Mouse (Mus musculus) heart, embryonic 14.5 days (tissue): ENCODE results near the gene Papln. TPM values are rescaled to one million over a fixed set of nuclear protein-coding genes. Genes with fewer than 3 reads are reported as not detected.

Source experiments
- ATAC-seq: fragments of 200-750 bp; cut with Nextera tagmentation; 2 replicates; pipeline ENCODE4 v1.8.0; 2017; ENCODE audit warnings: low read depth, moderate TSS enrichment; ENCODE audit not compliant: insufficient number of reproducible peaks, insufficient read depth, low FRiP score
- H3K27ac ChIP-seq, 2 experiments: fragments of 200-500 bp in 1 of 2; fragments of 300-500 bp in 1 of 2; sonication (generic) in 1 of 2; replicated peaks in 1 of 2; 2 replicates each; pipeline ENCODE4 v1.5.1; 2012 to 2014; ENCODE audit warnings: low read depth in 2 of 2, low read length in 2 of 2, control low read depth in 1 of 2, mild to moderate bottlenecking in 1 of 2, mixed read lengths in 1 of 2; ENCODE audit not compliant: control insufficient read depth in 1 of 2, insufficient read depth in 1 of 2
- H3K27me3 ChIP-seq: fragments of 300-500 bp; sonication (generic); 2 replicates; pipeline ENCODE4 v1.6.1; 2014; ENCODE audit warnings: mild to moderate bottlenecking, low read length, control low read depth; ENCODE audit not compliant: control insufficient read depth, insufficient read depth
- H3K36me3 ChIP-seq: fragments of 300-500 bp; sonication (generic); 2 replicates; pipeline ENCODE4 v1.6.1; 2014; ENCODE audit warnings: mild to moderate bottlenecking, control low read depth, low read length, mixed read lengths; ENCODE audit not compliant: control insufficient read depth, insufficient read depth
- H3K4me1 ChIP-seq, 2 experiments: fragments of 200-500 bp in 1 of 2; fragments of 300-500 bp in 1 of 2; sonication (generic) in 1 of 2; 2 replicates each; pipeline ENCODE4 v1.6.1; 2012 to 2014; ENCODE audit warnings: low read length in 2 of 2, control low read depth in 1 of 2, mixed read lengths in 1 of 2; ENCODE audit not compliant: control insufficient read depth in 2 of 2, insufficient read depth in 2 of 2
- H3K4me2 ChIP-seq: fragments of 300-500 bp; sonication (generic); 2 replicates; pipeline ENCODE4 v1.6.1; 2014; ENCODE audit warnings: mild to moderate bottlenecking, low read length
- H3K4me3 ChIP-seq, 2 experiments: fragments of 200-500 bp in 1 of 2; fragments of 300-500 bp in 1 of 2; sonication (generic) in 1 of 2; 2 replicates each; pipeline ENCODE4 v1.5.1; 2012 to 2014; ENCODE audit warnings: low read length in 2 of 2, mild to moderate bottlenecking in 2 of 2, control low read depth in 1 of 2, low read depth in 1 of 2, moderate library complexity in 1 of 2; ENCODE audit not compliant: control insufficient read depth in 1 of 2, insufficient read depth in 1 of 2
- H3K9ac ChIP-seq: fragments of 300-500 bp; sonication (generic); 2 replicates; pipeline ENCODE4 v1.6.1; 2014; ENCODE audit warnings: mild to moderate bottlenecking, low read length
- H3K9me3 ChIP-seq: fragments of 300-500 bp; sonication (generic); 2 replicates; pipeline ENCODE4 v1.6.1; 2016; ENCODE audit warnings: low read length, control low read depth; ENCODE audit not compliant: control insufficient read depth
- WGBS: fragments of 180-500 bp; shearing (Covaris S2); extraction: QIAGEN DNeasy Blood & Tissue Kit; methylation state at CpG from one replicate; pipeline ENCODE4 v1.1.7; 2014; 5-methylcytosine and 5-hydroxymethylcytosine counted together
- polyA plus RNA-seq: library from polyadenylated mRNA; unstranded; fragments of >200 nt; fragmentation: Nextera tagmentation; extraction: Ambion mirVana; gene quantifications from 2 replicates; pipeline ENCODE4 v1.2.1, GENCODE M21; 2014

Gene Papln
- polyA plus RNA-seq, 1 experiment from 2014 or later = 0.22 TPM

DNA sequence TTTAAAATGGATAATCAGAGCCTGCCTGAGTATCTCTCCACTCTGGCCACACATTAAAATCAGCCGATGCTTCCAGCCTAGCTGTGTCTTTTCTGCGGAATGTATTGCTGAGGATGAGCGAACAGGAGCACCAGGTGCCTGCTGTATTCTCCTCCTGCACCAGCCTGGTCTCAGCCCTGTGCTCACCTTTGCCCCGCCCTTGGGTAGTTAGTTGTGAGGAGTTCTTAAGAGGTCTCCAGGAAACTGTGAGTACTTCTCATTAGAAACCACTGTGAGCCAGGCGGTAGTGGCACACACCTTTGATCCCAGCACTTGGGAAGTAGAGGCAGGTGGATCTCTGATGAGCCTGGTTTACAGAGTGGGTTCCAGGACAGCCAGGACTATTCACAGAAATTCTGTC is 31.2 kb upstream of the Papln start:
- WGBS = 91% methylated on average over 5 of the region's 5 CpGs
- H3K27ac ChIP-seq = no peak overlapping the region
- H3K27me3 ChIP-seq = no peaks in the 10 kb centered on the region
- peaks cover 87% of the 10 kb centered on the region for H3K36me3 ChIP-seq
- H3K4me1 ChIP-seq = peaks cover 0 to 6% of the 10 kb centered on the region in 2 experiments; a peak in 1 of 4 replicates
- no peak for ATAC-seq
- H3K9me3 ChIP-seq = no peaks in the 10 kb centered on the region
- H3K9ac ChIP-seq = no peak overlapping the region
- H3K4me3 ChIP-seq = no peak overlapping the region
- H3K4me2 ChIP-seq = no peak overlapping the region

DNA sequence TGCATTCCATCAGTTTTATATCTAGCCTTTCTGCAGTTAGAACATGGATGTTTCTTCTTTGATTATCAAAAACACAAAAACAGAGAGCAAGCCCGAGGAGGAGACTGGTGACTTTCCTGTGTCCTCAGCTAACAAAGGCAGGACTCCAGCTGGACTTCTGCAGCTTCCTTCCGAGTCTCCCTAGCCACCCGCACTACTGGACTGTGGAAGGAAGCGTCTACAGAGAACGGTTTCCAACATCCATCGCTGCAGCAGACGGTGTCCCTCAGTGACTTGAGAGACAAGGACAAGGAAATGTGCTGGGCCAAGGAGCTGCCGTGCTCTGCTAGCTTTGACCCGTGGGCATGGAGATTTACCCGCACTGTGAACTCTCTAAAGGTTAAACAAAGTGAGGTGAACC is 29.4 kb upstream of the Papln start:
- 88% methylated on average over 10 of the region's 10 CpGs for WGBS
- no peak overlapping the region for H3K4me2 ChIP-seq
- no peak for ATAC-seq
- H3K4me1 ChIP-seq = peaks cover 0 to 6% of the 10 kb centered on the region in 2 experiments; a peak in 1 of 4 replicates
- H3K36me3 ChIP-seq = peaks cover 69% of the 10 kb centered on the region
- H3K9me3 ChIP-seq = no peaks in the 10 kb centered on the region
- no peaks in the 10 kb centered on the region for H3K27me3 ChIP-seq
- H3K27ac ChIP-seq = no peak overlapping the region
- no peak overlapping the region for H3K9ac ChIP-seq
- no peak overlapping the region for H3K4me3 ChIP-seq

DNA sequence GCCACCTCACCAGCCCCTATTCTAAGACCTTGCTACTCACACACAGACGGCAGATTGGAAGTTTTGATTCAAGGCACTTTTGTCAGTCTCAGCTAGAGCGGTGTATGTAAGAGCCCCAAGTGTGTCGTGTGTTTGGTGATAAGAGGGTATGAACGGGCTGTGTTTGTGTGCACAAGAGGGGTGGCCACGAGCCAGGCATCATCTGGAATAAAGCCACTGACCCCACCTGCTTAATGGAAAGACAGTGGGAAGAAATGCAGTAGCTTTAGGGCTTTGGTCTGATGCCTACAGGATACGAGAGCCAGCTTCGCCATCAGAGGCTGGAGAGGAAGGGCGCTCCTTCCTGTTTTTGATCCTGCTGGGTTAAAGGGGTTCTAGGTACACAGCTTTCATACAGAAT is 27.2 kb upstream of the Papln start:
- Histone ChIP-seq H3K4me2 (no peak overlapping the region), H3K4me3 (no peak overlapping the region), H3K36me3 (peaks cover 47% of the 10 kb centered on the region), H3K9me3 (no peaks in the 10 kb centered on the region), H3K27ac (no peak overlapping the region), H3K27me3 (no peaks in the 10 kb centered on the region), H3K4me1 (peaks cover 0 to 6% of the 10 kb centered on the region in 2 experiments; a peak in 1 of 4 replicates), H3K9ac (no peak overlapping the region)
- no peak for ATAC-seq
- 43% methylated on average over 8 of the region's 8 CpGs for WGBS

DNA sequence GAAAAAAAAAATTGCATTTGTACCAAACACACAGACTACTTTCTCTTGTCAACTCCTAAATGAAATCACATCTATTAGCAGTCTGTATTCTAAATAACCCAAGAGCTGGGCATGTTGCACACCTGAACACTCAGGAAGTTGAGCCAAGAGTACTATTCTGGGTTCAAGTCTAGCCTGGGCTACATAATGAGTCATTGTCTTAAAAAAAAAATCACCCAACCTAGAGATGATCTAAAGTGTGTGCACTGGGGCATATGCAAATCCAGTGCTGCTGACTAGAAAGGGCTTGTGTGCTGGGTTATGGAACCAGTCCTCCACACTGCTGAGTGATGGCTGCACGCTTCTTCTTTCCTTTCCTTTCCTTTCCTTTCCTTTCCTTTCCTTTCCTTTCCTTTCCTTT is 24.8 kb upstream of the Papln start:
- no peaks in the 10 kb centered on the region for H3K9me3 ChIP-seq
- no peak for ATAC-seq
- no peaks in the 10 kb centered on the region for H3K27me3 ChIP-seq
- H3K4me2 ChIP-seq = no peak overlapping the region
- peaks cover 23% of the 10 kb centered on the region for H3K36me3 ChIP-seq
- H3K4me1 ChIP-seq = peaks cover 2 to 6% of the 10 kb centered on the region in 2 experiments; a peak in 1 of 4 replicates
- 84% methylated on average over 1 of the region's 1 CpGs for WGBS
- no peak overlapping the region for H3K9ac ChIP-seq
- no peak overlapping the region for H3K27ac ChIP-seq
- H3K4me3 ChIP-seq = no peak overlapping the region

DNA sequence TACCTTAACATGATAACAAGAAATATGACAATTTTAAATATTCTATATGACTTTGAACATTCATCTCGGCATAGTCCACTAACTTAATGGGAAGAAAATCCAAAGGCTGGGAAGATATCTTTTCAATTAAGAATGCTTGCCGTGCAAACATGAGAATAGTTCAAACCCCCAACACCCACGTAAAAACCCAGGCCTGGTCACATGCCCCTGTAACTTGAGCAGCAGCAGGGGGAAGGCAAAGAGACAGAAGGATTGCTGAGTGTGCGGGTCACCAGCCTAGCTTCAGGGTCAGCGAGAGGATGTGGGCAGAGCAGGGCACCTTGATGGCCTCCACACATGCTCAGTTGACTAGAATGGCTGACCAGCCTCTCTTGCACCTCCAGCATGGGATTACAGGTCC is 21.7 kb upstream of the Papln start:
- no peak for ATAC-seq
- Histone ChIP-seq H3K27ac (no peak overlapping the region), H3K9me3 (no peaks in the 10 kb centered on the region), H3K9ac (no peak overlapping the region), H3K27me3 (no peaks in the 10 kb centered on the region), H3K36me3 (no peaks in the 10 kb centered on the region), H3K4me2 (no peak overlapping the region), H3K4me3 (no peak overlapping the region), H3K4me1 (0 out of 4 replicates have a peak, but pooled peaks cover 0 to 2% of the 10 kb centered on the region in 2 experiments)
- 66% methylated on average over 5 of the region's 5 CpGs for WGBS

DNA sequence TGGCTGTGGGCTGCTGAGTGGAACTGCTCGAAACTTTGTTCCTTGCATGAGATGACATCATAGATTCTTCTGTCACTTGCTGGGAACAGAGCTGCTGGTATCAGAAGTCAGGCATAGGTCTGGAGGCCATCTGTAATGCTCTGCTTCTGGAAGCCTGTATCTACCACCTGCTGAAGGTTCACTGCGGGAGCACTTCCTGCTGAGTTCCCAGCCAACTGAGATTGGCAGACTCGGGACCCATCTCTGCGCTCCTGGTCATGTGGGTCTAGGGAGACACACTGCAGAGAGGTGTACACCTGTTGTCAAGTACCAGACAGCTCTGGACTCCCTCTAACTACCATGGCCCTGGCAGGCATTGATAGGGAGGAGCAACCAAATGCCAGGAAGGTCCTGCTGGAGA is 20.6 kb upstream of the Papln start:
- no peaks in the 10 kb centered on the region for H3K36me3 ChIP-seq
- no peak overlapping the region for H3K9ac ChIP-seq
- ATAC-seq = no peak
- 45% methylated on average over 4 of the region's 4 CpGs for WGBS
- 0 out of 4 replicates have a peak, but pooled peaks cover 0 to 2% of the 10 kb centered on the region in 2 experiments for H3K4me1 ChIP-seq
- no peak overlapping the region for H3K4me2 ChIP-seq
- H3K27ac ChIP-seq = no peak overlapping the region
- no peaks in the 10 kb centered on the region for H3K27me3 ChIP-seq
- no peak overlapping the region for H3K4me3 ChIP-seq
- no peaks in the 10 kb centered on the region for H3K9me3 ChIP-seq

DNA sequence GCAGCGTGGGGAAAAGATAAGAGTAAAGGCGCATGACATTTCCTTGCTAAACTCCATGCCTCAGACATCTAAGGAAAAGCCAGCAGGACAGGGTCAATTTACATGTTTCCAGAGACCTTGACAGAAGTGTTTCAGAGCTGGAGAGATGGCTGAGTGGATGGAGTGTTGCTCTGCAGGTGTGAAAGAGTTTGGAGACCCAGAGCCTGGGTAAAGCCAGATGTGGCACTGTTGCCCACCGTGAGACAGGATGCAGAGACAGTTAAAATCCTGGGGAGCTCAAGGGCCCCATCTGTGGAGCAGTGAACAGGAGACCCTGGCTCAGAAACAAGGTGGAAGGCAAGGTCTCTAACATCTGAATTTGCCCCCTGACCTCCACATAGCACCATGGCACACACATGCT is 19.7 kb upstream of the Papln start:
- 49% methylated on average over 3 of the region's 3 CpGs for WGBS
- no peaks in the 10 kb centered on the region for H3K9me3 ChIP-seq
- no peak overlapping the region for H3K4me2 ChIP-seq
- 0 out of 4 replicates have a peak, but pooled peaks cover 0 to 2% of the 10 kb centered on the region in 2 experiments for H3K4me1 ChIP-seq
- ATAC-seq = no peak
- H3K9ac ChIP-seq = no peak overlapping the region
- no peaks in the 10 kb centered on the region for H3K36me3 ChIP-seq
- H3K27me3 ChIP-seq = no peaks in the 10 kb centered on the region
- H3K4me3 ChIP-seq = no peak overlapping the region
- H3K27ac ChIP-seq = no peak overlapping the region

DNA sequence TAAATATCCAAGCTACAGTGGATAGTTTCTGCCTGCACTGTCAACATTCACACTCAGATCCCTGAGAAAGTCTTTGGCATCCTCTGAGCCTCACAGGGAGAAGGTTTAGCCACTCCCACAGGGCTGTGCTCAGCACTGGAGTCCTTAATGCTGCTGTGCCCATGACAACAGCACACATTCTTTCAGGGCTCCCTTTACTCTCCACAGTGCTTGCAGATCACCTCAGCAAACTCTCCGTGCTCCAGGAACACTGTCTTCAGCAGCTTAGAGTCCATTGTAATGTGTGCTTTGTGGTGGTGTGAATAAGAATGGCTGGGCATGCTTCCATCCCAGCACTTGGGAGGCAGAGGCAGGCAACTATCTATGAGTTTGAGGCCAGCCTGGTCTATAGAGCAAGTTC is 14.2 kb upstream of the Papln start:
- no peak overlapping the region for H3K27ac ChIP-seq
- H3K27me3 ChIP-seq = no peaks in the 10 kb centered on the region
- no peak overlapping the region for H3K4me2 ChIP-seq
- 74% methylated on average over 1 of the region's 1 CpGs for WGBS
- H3K9ac ChIP-seq = no peak overlapping the region
- no peak overlapping the region for H3K4me3 ChIP-seq
- H3K36me3 ChIP-seq = no peaks in the 10 kb centered on the region
- no peaks in the 10 kb centered on the region for H3K9me3 ChIP-seq
- H3K4me1 ChIP-seq = peaks cover 0 to 2% of the 10 kb centered on the region in 2 experiments; a peak in 1 of 4 replicates
- no peak for ATAC-seq
